Mouse (Mus musculus): Measurements from ENCODE around the gene Ei24. TPM values are rescaled to one million over a fixed set of nuclear protein-coding genes. Genes with fewer than 3 reads are reported as not detected.
A peak's percentile ranks its signal among the peaks of the same experiment; 100 is the strongest.

The Ei24 gene
- polyA plus RNA-seq, 2 experiments = 12.8 to 17.8 TPM

GRCm38 (mm10) chr9:36818905-36819304, 21.7 kb upstream of the Ei24 start:
- Histone ChIP-seq H3K9ac (replicated peaks) (no peak overlapping the region), H3K27ac (no peak overlapping the region), H3K27me3 (ENCODE audit: control insufficient read depth, insufficient read depth, low read length) (no peaks in the 10 kb centered on the region), H3K4me2 (ENCODE audit: low read depth) (no peak overlapping the region), H3K4me1 (replicated peaks; ENCODE audit: control insufficient read depth in 2 of 2, insufficient read depth in 2 of 2, low read length in 1 of 2) (no peaks in the 10 kb centered on the region), H3K36me3 (replicated peaks; ENCODE audit: control insufficient read depth, insufficient read depth, low read depth) (no peaks in the 10 kb centered on the region), H3K9me3 (ENCODE audit: control insufficient read depth, low read length) (no peaks in the 10 kb centered on the region), H3K4me3 (ENCODE audit: insufficient read depth in 1 of 2, low read depth in 2 of 2, low read length in 2 of 2) (no peak overlapping the region)
- TF ChIP-seq CTCF (IDR thresholded peaks at IDR 0.05; ENCODE audit: low read depth) = no peak
- no peak for TF ChIP-seq EP300 (IDR thresholded peaks at IDR 0.05; ENCODE audit: low read depth)
- no peak for DNase-seq (ENCODE audit: low read depth in 3 of 3, low spot score in 3 of 3)
- no peak for ATAC-seq (ENCODE audit: insufficient read depth)
- 63% methylated on average over 4 of the region's 4 CpGs for WGBS (ENCODE audit: insufficient replicate concordance)

GRCm38 (mm10) chr9:36814486-36814885, 17.3 kb upstream of the Ei24 start:
- 0 out of 2 replicates have a peak, but pooled peaks have one; percentile 21 for TF ChIP-seq CTCF (IDR thresholded peaks at IDR 0.05; ENCODE audit: low read depth)
- no peak for TF ChIP-seq EP300 (IDR thresholded peaks at IDR 0.05; ENCODE audit: low read depth)
- 39% methylated on average over 3 of the region's 3 CpGs for WGBS (ENCODE audit: insufficient replicate concordance)
- Histone ChIP-seq H3K9me3 (ENCODE audit: control insufficient read depth, low read length) (no peaks in the 10 kb centered on the region), H3K36me3 (replicated peaks; ENCODE audit: control insufficient read depth, insufficient read depth, low read depth) (no peaks in the 10 kb centered on the region), H3K4me3 (ENCODE audit: insufficient read depth in 1 of 2, low read depth in 2 of 2, low read length in 2 of 2) (no peak overlapping the region), H3K27ac (no peak overlapping the region), H3K27me3 (ENCODE audit: control insufficient read depth, insufficient read depth, low read length) (no peaks in the 10 kb centered on the region), H3K4me2 (ENCODE audit: low read depth) (no peak overlapping the region), H3K4me1 (replicated peaks; ENCODE audit: control insufficient read depth in 2 of 2, insufficient read depth in 2 of 2, low read length in 1 of 2) (no peaks in the 10 kb centered on the region), H3K9ac (replicated peaks) (no peak overlapping the region)
- DNase-seq (ENCODE audit: low read depth in 3 of 3, low spot score in 3 of 3) (no peak), ATAC-seq (ENCODE audit: insufficient read depth) (no peak)

GRCm38 (mm10) chr9:36808126-36808785, 11.1 kb upstream of the Ei24 start:
- Histone ChIP-seq H3K27ac (no peak overlapping the region), H3K4me1 (replicated peaks; ENCODE audit: control insufficient read depth in 2 of 2, insufficient read depth in 2 of 2, low read length in 1 of 2) (no peaks in the 10 kb centered on the region), H3K27me3 (ENCODE audit: control insufficient read depth, insufficient read depth, low read length) (no peaks in the 10 kb centered on the region), H3K4me2 (ENCODE audit: low read depth) (no peak overlapping the region), H3K36me3 (replicated peaks; ENCODE audit: control insufficient read depth, insufficient read depth, low read depth) (no peaks in the 10 kb centered on the region), H3K4me3 (ENCODE audit: insufficient read depth in 1 of 2, low read depth in 2 of 2, low read length in 2 of 2) (no peak overlapping the region), H3K9me3 (ENCODE audit: control insufficient read depth, low read length) (no peaks in the 10 kb centered on the region), H3K9ac (replicated peaks) (no peak overlapping the region)
- TF ChIP-seq EP300 (IDR thresholded peaks at IDR 0.05; ENCODE audit: low read depth) (no peak), CTCF (IDR thresholded peaks at IDR 0.05; ENCODE audit: low read depth) (no peak)
- WGBS (ENCODE audit: insufficient replicate concordance) = 62% methylated on average over 5 of the region's 5 CpGs
- ATAC-seq (ENCODE audit: insufficient read depth) (no peak), DNase-seq (ENCODE audit: low read depth in 3 of 3, low spot score in 3 of 3) (no peak)

GRCm38 (mm10) chr9:36805256-36805975, 8.2 kb upstream of the Ei24 start:
- H3K27me3 ChIP-seq (ENCODE audit: control insufficient read depth, insufficient read depth, low read length) = no peaks in the 10 kb centered on the region
- no peaks in the 10 kb centered on the region for H3K9me3 ChIP-seq (ENCODE audit: control insufficient read depth, low read length)
- DNase-seq (ENCODE audit: low read depth in 3 of 3, low spot score in 3 of 3) (no peak), ATAC-seq (ENCODE audit: insufficient read depth) (no peak)
- H3K9ac ChIP-seq (replicated peaks) = no peak overlapping the region
- no peak for TF ChIP-seq EP300 (IDR thresholded peaks at IDR 0.05; ENCODE audit: low read depth)
- TF ChIP-seq CTCF (IDR thresholded peaks at IDR 0.05; ENCODE audit: low read depth) = no peak
- H3K4me3 ChIP-seq (ENCODE audit: insufficient read depth in 1 of 2, low read depth in 2 of 2, low read length in 2 of 2) = no peak overlapping the region
- no peak overlapping the region for H3K4me2 ChIP-seq (ENCODE audit: low read depth)
- WGBS (ENCODE audit: insufficient replicate concordance) = 80% methylated on average over 3 of the region's 3 CpGs
- no peaks in the 10 kb centered on the region for H3K36me3 ChIP-seq (replicated peaks; ENCODE audit: control insufficient read depth, insufficient read depth, low read depth)
- H3K4me1 ChIP-seq (replicated peaks; ENCODE audit: control insufficient read depth in 2 of 2, insufficient read depth in 2 of 2, low read length in 1 of 2) = no peaks in the 10 kb centered on the region
- H3K27ac ChIP-seq = no peak overlapping the region

GRCm38 (mm10) chr9:36803926-36804325, 6.7 kb upstream of the Ei24 start:
- no peaks in the 10 kb centered on the region for H3K36me3 ChIP-seq (replicated peaks; ENCODE audit: control insufficient read depth, insufficient read depth, low read depth)
- no peak for DNase-seq (ENCODE audit: low read depth in 3 of 3, low spot score in 3 of 3)
- ATAC-seq (ENCODE audit: insufficient read depth) = no peak
- 56% methylated on average over 3 of the region's 3 CpGs for WGBS (ENCODE audit: insufficient replicate concordance)
- H3K4me1 ChIP-seq (replicated peaks; ENCODE audit: control insufficient read depth in 2 of 2, insufficient read depth in 2 of 2, low read length in 1 of 2) = no peaks in the 10 kb centered on the region
- no peak overlapping the region for H3K4me3 ChIP-seq (ENCODE audit: insufficient read depth in 1 of 2, low read depth in 2 of 2, low read length in 2 of 2)
- TF ChIP-seq EP300 (IDR thresholded peaks at IDR 0.05; ENCODE audit: low read depth) (no peak), CTCF (IDR thresholded peaks at IDR 0.05; ENCODE audit: low read depth) (no peak)
- no peak overlapping the region for H3K9ac ChIP-seq (replicated peaks)
- H3K9me3 ChIP-seq (ENCODE audit: control insufficient read depth, low read length) = no peaks in the 10 kb centered on the region
- no peak overlapping the region for H3K27ac ChIP-seq
- no peaks in the 10 kb centered on the region for H3K27me3 ChIP-seq (ENCODE audit: control insufficient read depth, insufficient read depth, low read length)
- no peak overlapping the region for H3K4me2 ChIP-seq (ENCODE audit: low read depth)

Measured in liver, embryonic 14.5 days (tissue).